Mouse (Mus musculus): ENCODE measurements around the gene Thoc5. TPM values are rescaled to one million over a fixed set of nuclear protein-coding genes. Genes with fewer than 3 reads are reported as not detected.

The Thoc5 gene
- polyA plus RNA-seq (2017; shearing (Covaris generic)), result 55.9 TPM

GRCm38 (mm10) chr11:4894848-4895816 is at the start of gene Thoc5:
Thoc5 (plus strand) TSS chr11:4895320.

GRCm38 (mm10) chr11:4849258-4849943 is 45.7 kb upstream of the Thoc5 start, which contains the start of gene Nf2:
Nf2 (minus strand) TSS chr11:4849536.

GRCm38 (mm10) chr11:4873755-4874475 is 21.2 kb upstream of the Thoc5 start, which contains the start of gene Nipsnap1:
Nipsnap1 (plus strand) TSS chr11:4873951.

GRCm38 (mm10) chr11:4947813-4948174 is 52.7 kb downstream of the Thoc5 start, which contains the start of gene Nefh:
Nefh (minus strand) TSS chr11:4948064.

Other genes starting within 250 kb of the Thoc5 start
- gene Uqcr10, start 191.0 kb upstream of the Thoc5 start, polyA plus RNA-seq (2017; shearing (Covaris generic)), result 382 TPM
- gene Zmat5, start 190.6 kb upstream of the Thoc5 start, polyA plus RNA-seq (2017; shearing (Covaris generic)), result 101 TPM
- gene Cabp7, start 148.5 kb upstream of the Thoc5 start, polyA plus RNA-seq (2017; shearing (Covaris generic)), result not detected
- gene Nf2, start 45.8 kb upstream of the Thoc5 start, polyA plus RNA-seq (2017; shearing (Covaris generic)), result 50.3 TPM
- 41.5 TPM for gene Nipsnap1, start 21.4 kb upstream of the Thoc5 start, polyA plus RNA-seq (2017; shearing (Covaris generic))
- 5.4 TPM for gene Nefh, start 52.7 kb downstream of the Thoc5 start, polyA plus RNA-seq (2017; shearing (Covaris generic))
- gene Ap1b1, start 91.5 kb downstream of the Thoc5 start, polyA plus RNA-seq (2017; shearing (Covaris generic)), result 110 TPM
- not detected for gene Rasl10a, start 162.8 kb downstream of the Thoc5 start, polyA plus RNA-seq (2017; shearing (Covaris generic))
- gene Gas2l1, start 170.0 kb downstream of the Thoc5 start, polyA plus RNA-seq (2017; shearing (Covaris generic)), result 1.8 TPM
- gene Rhbdd3, start 203.6 kb downstream of the Thoc5 start, polyA plus RNA-seq (2017; shearing (Covaris generic)), result 6.9 TPM
- gene Ewsr1, start 203.9 kb downstream of the Thoc5 start, polyA plus RNA-seq (2017; shearing (Covaris generic)), result 768 TPM

Measured in activated CD4-positive, CD25-positive, alpha-beta regulatory T cell, adult 9 weeks (primary cell).